In genomic region chr12:70326393-70326792, GRCm38 (mm10) we compare ENCODE assay signal across 17 mouse cellular contexts. TPM values are rescaled to one million over a fixed set of nuclear protein-coding genes. Genes with fewer than 3 reads are reported as not detected.
DNase-seq lines count a peak whose midpoint lies in the region; ATAC-seq and TF ChIP-seq lines count a peak whose summit lies in the region.
"Had no signal": no experiment of that assay in that cellular context is flagged by ENCODE, and none has a peak within 500 bp of the region (broad histone marks: within the 10 kb centered on the region; RNA-seq: fewer than 3 reads in every experiment).

No protein-coding gene starts in this region.

- TF ChIP-seq CTCF in left cerebral cortex, adult 2 months (IDR thresholded peaks at IDR 0.05), result no peak

- no peak overlapping the region for H3K9ac ChIP-seq in forebrain, embryonic 14.5 days (ENCODE audit: low read length)
- H3K9ac ChIP-seq in forebrain, embryonic 15.5 days (replicated peaks), result no peak overlapping the region
- no peak overlapping the region for H3K9ac ChIP-seq in midbrain, embryonic 15.5 days
- H3K9ac ChIP-seq: forebrain, postnatal 0 days; heart, embryonic 12.5 days; hindbrain, embryonic 12.5 days; intestine, embryonic 15.5 days had no signal

- peak; percentile 44; the same call in 1 of the 2 replicates for ATAC-seq in forebrain, embryonic 14.5 days
- no peak for ATAC-seq in forebrain, embryonic 15.5 days (replicated peaks)
- peak; percentile 70 for ATAC-seq in midbrain, embryonic 15.5 days (replicated peaks)
- ATAC-seq: activated CD4-positive, CD25-positive, alpha-beta regulatory T cell, adult 4 months; forebrain, postnatal 0 days; intestine, embryonic 15.5 days; Patski had no signal

- no peaks in the 10 kb centered on the region for H3K27me3 ChIP-seq in forebrain, embryonic 14.5 days (replicated peaks; ENCODE audit: control insufficient read depth, insufficient read depth, low read length)
- H3K27me3 ChIP-seq in forebrain, embryonic 15.5 days, result no peaks in the 10 kb centered on the region
- no peaks in the 10 kb centered on the region for H3K27me3 ChIP-seq in midbrain, embryonic 15.5 days (replicated peaks)
- H3K27me3 ChIP-seq: CH12.LX; heart, embryonic 12.5 days; hindbrain, embryonic 12.5 days; intestine, embryonic 15.5 days had no signal

- no peak overlapping the region for H3K27ac ChIP-seq in forebrain, embryonic 14.5 days (ENCODE audit: low read depth, low read length)
- H3K27ac ChIP-seq in forebrain, embryonic 15.5 days (replicated peaks), result no peak overlapping the region
- peak overlapping the region; percentile 6; the same call in 1 of the 2 replicates for H3K27ac ChIP-seq in left cerebral cortex, adult 2 months
- H3K27ac ChIP-seq in midbrain, embryonic 15.5 days, result no peak overlapping the region; the same call in 1 of the 2 replicates
- H3K27ac ChIP-seq: embryonic facial prominence, embryonic 10.5 days; hindbrain, embryonic 12.5 days; intestine, embryonic 15.5 days had no signal

- H3K4me3 ChIP-seq in forebrain, embryonic 14.5 days (ENCODE audit: low read depth, low read length), result no peak overlapping the region
- H3K4me3 ChIP-seq in forebrain, embryonic 15.5 days, result no peak overlapping the region
- no peak overlapping the region for H3K4me3 ChIP-seq in left cerebral cortex, adult 2 months
- no peak overlapping the region for H3K4me3 ChIP-seq in midbrain, embryonic 15.5 days
- H3K4me3 ChIP-seq: embryonic facial prominence, embryonic 10.5 days; heart, embryonic 12.5 days; hindbrain, embryonic 12.5 days; intestine, embryonic 15.5 days had no signal

- no peaks in the 10 kb centered on the region for H3K9me3 ChIP-seq in forebrain, embryonic 14.5 days (replicated peaks; ENCODE audit: control insufficient read depth, low read length)
- H3K9me3 ChIP-seq in forebrain, embryonic 15.5 days, result no peaks in the 10 kb centered on the region
- no peaks in the 10 kb centered on the region for H3K9me3 ChIP-seq in midbrain, embryonic 15.5 days
- H3K9me3 ChIP-seq: embryonic facial prominence, embryonic 10.5 days; heart, embryonic 12.5 days; hindbrain, embryonic 12.5 days; intestine, embryonic 15.5 days had no signal

- no peaks in the 10 kb centered on the region for H3K36me3 ChIP-seq in forebrain, embryonic 14.5 days (ENCODE audit: control insufficient read depth, insufficient read depth, low read length)
- H3K36me3 ChIP-seq in forebrain, embryonic 15.5 days, result no peaks in the 10 kb centered on the region
- H3K36me3 ChIP-seq in midbrain, embryonic 15.5 days (replicated peaks), result no peaks in the 10 kb centered on the region
- H3K36me3 ChIP-seq: embryonic facial prominence, embryonic 10.5 days; heart, embryonic 12.5 days; hindbrain, embryonic 12.5 days; intestine, embryonic 15.5 days had no signal

- WGBS in forebrain, embryonic 14.5 days, result 11% methylated on average over 2 of the region's 2 CpGs
- 24% methylated on average over 2 of the region's 2 CpGs for WGBS in forebrain, embryonic 15.5 days
- 19% methylated on average over 2 of the region's 2 CpGs for WGBS in midbrain, embryonic 15.5 days

- intact Hi-C loops in left cerebral cortex, adult 2 months (cut with DNase I), result no loop called here
- intact Hi-C loops in left cerebral cortex, postnatal 25 days (cut with DNase I), result no loop called here

- DNase-seq in forebrain, embryonic 14.5 days (ENCODE audit: low spot score), result peak; percentile 32
- DNase-seq in left cerebral cortex, adult 2 months (ENCODE audit: extremely low spot score in 1 of 2, low spot score in 2 of 2), result peak in 1 of 2 experiments; percentile 8
- no peak for DNase-seq in left cerebral cortex, postnatal 25 days (ENCODE audit: low spot score in 2 of 2)
- peak; percentile 39 for DNase-seq in embryo, embryonic 10.5 days (ENCODE audit: low spot score)
- DNase-seq in lung, adult 18-20 months, result no peak
- DNase-seq in heart, adult 18-20 months, result no peak
- DNase-seq: forebrain, postnatal 0 days; gastrocnemius, postnatal 14 days had no signal

- no peak overlapping the region for H3K4me2 ChIP-seq in forebrain, embryonic 14.5 days (ENCODE audit: low read length)
- H3K4me2 ChIP-seq in forebrain, embryonic 15.5 days (replicated peaks), result no peak overlapping the region
- no peak overlapping the region for H3K4me2 ChIP-seq in midbrain, embryonic 15.5 days
- H3K4me2 ChIP-seq: heart, embryonic 12.5 days; hindbrain, embryonic 12.5 days; intestine, embryonic 15.5 days had no signal

- H3K4me1 ChIP-seq in forebrain, embryonic 14.5 days (ENCODE audit: control insufficient read depth, insufficient read depth, low read length), result no peaks in the 10 kb centered on the region
- no peaks in the 10 kb centered on the region for H3K4me1 ChIP-seq in forebrain, embryonic 15.5 days
- H3K4me1 ChIP-seq in midbrain, embryonic 15.5 days, result peaks cover 4% of the 10 kb centered on the region; the same call in 1 of the 2 replicates
- H3K4me1 ChIP-seq: embryonic facial prominence, embryonic 10.5 days; hindbrain, embryonic 12.5 days; intestine, embryonic 15.5 days had no signal

RNA-seq across cellular contexts. Expression of gene Trim9, which starts 21.0 kb away (rescaled TPM):
- polyA plus RNA-seq in forebrain, embryonic 14.5 days (2014; fragmentation: Nextera tagmentation; extraction: Ambion mirVana), result 30.8 and 42.9 TPM in 2 replicates
- polyA plus RNA-seq in forebrain, embryonic 15.5 days (2015; fragmentation: Nextera tagmentation; extraction: Ambion mirVana), result 45.4 and 51.8 TPM in 2 replicates
- total RNA-seq in left cerebral cortex, adult 2 months (2021), result 100 to 1,000 TPM; 386 to 451 TPM
- 100 to 1,000 TPM; 413 to 444 TPM for total RNA-seq in left cerebral cortex, postnatal 25 days (2021)
- polyA plus RNA-seq in midbrain, embryonic 15.5 days (2015; fragmentation: Nextera tagmentation; extraction: Ambion mirVana), result 89.2 and 91.8 TPM in 2 replicates
- not detected for total RNA-seq in heart, adult 18-20 months (2021)
- total RNA-seq: CH12.LX had no signal
- polyA plus RNA-seq: activated CD4-positive, CD25-positive, alpha-beta regulatory T cell, adult 4 months; Patski had no signal

Comparison
In these comparisons a context has a peak if more than half of its experiments do, and no peak if none do; other contexts are left out.
1. DNase-seq: peak in forebrain, embryonic 14.5 days (single experiment) and embryo, embryonic 10.5 days (single experiment); none in left cerebral cortex, postnatal 25 days (0 of 2), lung, adult 18-20 months (0 of 2) and heart, adult 18-20 months (0 of 2).
2. RNA of gene Trim9, which starts 21.0 kb away (total RNA-seq): 386 to 451 TPM in left cerebral cortex, adult 2 months and 413 to 444 TPM in left cerebral cortex, postnatal 25 days; not detected in heart, adult 18-20 months; every median in the first group is over 100 times any median in the second.